Mouse (Mus musculus) kidney, adult 2 months (tissue): ENCODE measurements at regions not wholly inside any gene's neighbourhood (a gene's known extent, or its start where the extent isn't known, plus 50 kb on each side); places are given as distances from the start of the nearest gene placed in this dataset.

Experiments
- CTCF ChIP-seq: fragments of 200-500 bp; conservative IDR thresholded peaks from 2 replicates; pipeline ENCODE4 v1.5.1; 2011; ENCODE audit warnings: low read depth, mild to moderate bottlenecking, control low read depth, low read length, moderate library complexity, mixed read lengths; ENCODE audit not compliant: insufficient read depth, insufficient read length
- POLR2A ChIP-seq: fragments of 200-500 bp; IDR thresholded peaks from one replicate; pipeline ENCODE4 v1.6.1; 2011; ENCODE audit warnings: low read depth, low read length, control low read depth

- no peak for TF ChIP-seq CTCF
- TF ChIP-seq POLR2A = no peak
These were observed 183.7 kb upstream of the Tle1 start for GRCm38 (mm10) chr4:72384259-72384900.
